Mouse (Mus musculus) stomach, postnatal 0 days (tissue): ENCODE measurements around the gene Wdr74. TPM values are rescaled to one million over a fixed set of nuclear protein-coding genes. Genes with fewer than 3 reads are reported as not detected.

ENCODE experiments used
- ATAC-seq: fragments of 200-750 bp; cut with Nextera tagmentation; 2 replicates; pipeline ENCODE4 v1.8.0; 2017; ENCODE audit not compliant: low FRiP score, low TSS enrichment
- DNase-seq: peaks from one replicate; pipeline ENCODE4 v3.0.0-alpha.2; 2016; ENCODE audit warnings: low spot score
- H3K27ac ChIP-seq: fragments of 300-500 bp; sonication (generic); replicated peaks from 2 replicates; pipeline ENCODE4 v1.5.1; 2014; ENCODE audit warnings: mild to moderate bottlenecking, control low read depth
- H3K27me3 ChIP-seq: fragments of 300-500 bp; sonication (generic); 2 replicates; pipeline ENCODE4 v1.6.1; 2014; ENCODE audit warnings: low read length; ENCODE audit not compliant: control insufficient read depth, insufficient read depth
- H3K36me3 ChIP-seq: fragments of 300-500 bp; sonication (generic); 2 replicates; pipeline ENCODE4 v1.6.1; 2014; ENCODE audit warnings: low read length, mixed read lengths; ENCODE audit not compliant: control insufficient read depth, insufficient read depth
- H3K4me1 ChIP-seq: fragments of 300-500 bp; sonication (generic); replicated peaks from 2 replicates; pipeline ENCODE4 v1.6.1; 2014; ENCODE audit warnings: antibody characterized with exemption; ENCODE audit not compliant: control insufficient read depth, insufficient read depth
- H3K4me2 ChIP-seq: fragments of 300-500 bp; sonication (generic); replicated peaks from 2 replicates; pipeline ENCODE4 v1.6.1; 2014; ENCODE audit warnings: low read depth, mild to moderate bottlenecking, control low read depth, moderate library complexity
- H3K4me3 ChIP-seq: fragments of 300-500 bp; sonication (generic); 2 replicates; pipeline ENCODE4 v1.5.1; 2014; ENCODE audit warnings: low read depth, low read length, control low read depth
- H3K9ac ChIP-seq: fragments of 300-500 bp; sonication (generic); 2 replicates; pipeline ENCODE4 v1.6.1; 2014; ENCODE audit warnings: mild to moderate bottlenecking, low read length, control low read depth, mixed read lengths
- H3K9me3 ChIP-seq: fragments of 300-500 bp; sonication (generic); 2 replicates; pipeline ENCODE4 v1.6.1; 2016; ENCODE audit warnings: low read length; ENCODE audit not compliant: control insufficient read depth
- CTCF ChIP-seq: IDR thresholded peaks from 2 replicates; pipeline ENCODE4 v1.5.1; 2016; ENCODE audit warnings: antibody characterized with exemption, low read depth, mild to moderate bottlenecking, moderate library complexity
- EP300 ChIP-seq: optimal IDR thresholded peaks from 2 replicates; pipeline ENCODE3; 2016; ENCODE audit warnings: antibody characterized with exemption
- WGBS: fragments of 180-500 bp; shearing (Covaris S2); extraction: QIAGEN DNeasy Blood & Tissue Kit; methylation state at CpG from one replicate; pipeline ENCODE4 v1.1.7; 2014; 5-methylcytosine and 5-hydroxymethylcytosine counted together
- polyA plus RNA-seq: library from polyadenylated mRNA; unstranded; fragments of >200 nt; fragmentation: Nextera tagmentation; extraction: Ambion mirVana; gene quantifications from 2 replicates; pipeline ENCODE4 v1.2.1, GENCODE M21; 2015

The Wdr74 gene
- polyA plus RNA-seq, 1 experiment from 2014 or later, result 55.7 TPM

DNA sequence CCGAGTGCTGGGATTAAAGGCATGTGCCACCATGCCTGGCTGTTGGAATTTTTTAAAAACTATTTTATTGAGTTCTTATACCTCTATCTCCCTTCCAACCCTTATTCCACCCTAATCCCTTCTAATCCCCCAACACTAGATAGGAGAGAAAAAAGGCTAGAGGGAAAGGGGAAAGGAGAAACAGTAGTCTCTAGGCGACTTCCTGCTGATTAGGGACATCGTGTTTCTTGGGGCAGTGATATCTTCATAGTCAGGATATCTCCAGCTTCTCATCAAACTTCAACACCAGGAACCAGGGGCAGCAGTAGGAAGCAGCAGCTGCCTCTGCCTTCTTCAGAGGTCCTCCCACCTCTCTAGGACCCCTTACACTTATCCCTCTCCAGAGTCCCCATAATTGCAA, 1.3 kb upstream of the Wdr74 start:
- TF ChIP-seq CTCF (no peak), EP300 (no peak)
- no peak for DNase-seq
- Histone ChIP-seq H3K4me3 (no peak overlapping the region), H3K9ac (no peak overlapping the region), H3K27me3 (no peaks in the 10 kb centered on the region), H3K27ac (no peak overlapping the region), H3K36me3 (peaks cover 3% of the 10 kb centered on the region; the same call in 1 of the 2 replicates), H3K9me3 (no peaks in the 10 kb centered on the region), H3K4me2 (no peak overlapping the region), H3K4me1 (no peaks in the 10 kb centered on the region)
- ATAC-seq, result no peak
- WGBS, result 68% methylated on average over 3 of the region's 3 CpGs

DNA sequence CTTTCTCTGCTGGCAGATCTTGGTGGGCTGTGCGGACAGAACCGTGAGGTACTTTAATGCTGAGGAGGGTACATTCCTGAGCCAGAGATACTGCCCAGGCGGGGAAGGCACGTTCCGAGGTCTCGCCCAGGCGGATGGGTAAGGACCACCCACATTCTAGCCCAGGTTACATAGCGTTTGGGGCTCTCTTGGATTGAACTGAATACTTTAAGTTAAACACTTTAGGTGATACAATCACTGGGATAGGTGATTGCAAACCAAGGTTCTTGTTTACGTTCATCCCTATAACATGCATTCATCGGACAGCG, 487 bp downstream of the Wdr74 start:
- Histone ChIP-seq H3K27me3 (no peaks in the 10 kb centered on the region), H3K9me3 (no peaks in the 10 kb centered on the region), H3K4me3 (peak overlapping the region; percentile 66), H3K27ac (no peak overlapping the region), H3K4me1 (0 out of 2 replicates have a peak, but pooled peaks cover 2% of the 10 kb centered on the region), H3K36me3 (peaks cover 3% of the 10 kb centered on the region; the same call in 1 of the 2 replicates), H3K4me2 (peak overlapping the region; percentile 74), H3K9ac (peak overlapping the region; percentile 73)
- 2% methylated on average over 11 of the region's 11 CpGs for WGBS
- DNase-seq (no peak), ATAC-seq (no peak)
- no peak for TF ChIP-seq EP300
- TF ChIP-seq CTCF, result no peak

DNA sequence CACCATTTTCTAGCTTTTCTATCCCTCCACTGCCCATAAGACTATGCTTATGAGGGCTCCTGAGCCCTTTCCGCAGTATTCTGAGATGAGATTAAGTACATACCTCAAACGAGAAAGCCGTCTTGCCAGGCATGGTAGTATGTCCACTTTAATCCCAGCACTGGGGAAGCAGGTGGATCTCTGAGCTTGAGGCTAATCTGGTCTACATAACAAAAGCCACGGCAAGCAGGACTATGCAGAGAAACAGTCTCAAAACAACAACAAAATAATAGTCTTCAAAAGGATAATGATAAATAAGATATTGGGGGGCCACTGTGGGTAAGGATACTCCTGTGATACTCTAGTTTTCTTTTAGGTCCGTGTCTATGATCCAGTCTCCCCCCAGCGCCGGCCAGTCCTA, 3.3 kb downstream of the Wdr74 start:
- peaks cover 2% of the 10 kb centered on the region; the same call in 1 of the 2 replicates for H3K4me1 ChIP-seq
- no peak overlapping the region for H3K27ac ChIP-seq
- H3K9me3 ChIP-seq, result no peaks in the 10 kb centered on the region
- TF ChIP-seq CTCF (no peak), EP300 (no peak)
- H3K4me3 ChIP-seq, result no peak overlapping the region
- no peak overlapping the region for H3K4me2 ChIP-seq
- ATAC-seq, result no peak
- no peaks in the 10 kb centered on the region for H3K27me3 ChIP-seq
- WGBS, result 87% methylated on average over 7 of the region's 7 CpGs
- H3K36me3 ChIP-seq, result peaks cover 8% of the 10 kb centered on the region; the same call in 1 of the 2 replicates
- no peak overlapping the region for H3K9ac ChIP-seq
- no peak for DNase-seq

DNA sequence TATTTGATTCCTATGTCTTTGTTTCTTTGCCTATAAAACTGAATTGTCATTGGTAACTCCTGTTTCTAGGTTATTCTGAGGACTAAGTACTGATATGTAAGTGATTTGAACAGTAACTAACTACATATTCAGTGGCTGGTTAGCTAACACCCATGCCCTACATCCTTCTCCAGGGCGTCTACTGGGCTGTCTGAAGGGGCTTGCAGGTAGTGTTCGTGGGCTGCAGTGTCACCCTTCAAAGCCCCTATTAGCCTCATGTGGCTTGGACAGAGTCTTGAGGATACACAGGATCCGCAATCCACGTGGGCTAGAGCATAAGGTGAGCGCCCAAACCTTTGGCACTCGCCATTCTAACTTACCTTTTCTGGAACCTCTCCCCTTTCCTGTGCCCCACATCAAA, 4.0 kb downstream of the Wdr74 start:
- ATAC-seq, result no peak

DNA sequence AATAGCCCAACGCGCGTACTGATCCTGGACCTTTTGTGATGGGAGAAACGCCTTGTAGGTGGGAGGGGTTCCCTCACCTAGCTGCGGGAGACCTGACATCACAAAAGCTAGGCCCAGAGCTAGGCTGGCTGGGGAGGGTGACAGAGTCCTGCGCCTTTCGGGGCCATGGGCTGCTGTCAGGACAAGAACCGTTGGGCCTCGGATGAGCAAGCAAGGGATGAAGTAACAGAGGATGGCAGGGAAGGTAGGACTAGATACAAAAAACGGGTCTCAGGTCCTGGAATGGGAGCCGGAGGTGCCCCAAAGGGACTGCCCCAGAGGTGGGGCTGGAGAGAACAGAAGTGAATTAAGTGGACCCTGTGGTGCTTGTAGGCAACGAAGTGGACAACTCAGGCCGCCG, 5.0 kb downstream of the Wdr74 start, which contains the start of gene 1700092M07Rik:
TSS of gene 1700092M07Rik (plus strand) at position 116 of the 400 bp plus-strand sequence.
- Histone ChIP-seq H3K36me3 (peaks cover 15% of the 10 kb centered on the region; the same call in 1 of the 2 replicates), H3K4me1 (peaks cover 2% of the 10 kb centered on the region; the same call in 1 of the 2 replicates), H3K27ac (peak within 1 kb of the TSS; percentile 97), H3K4me3 (peak within 1 kb of the TSS; percentile 94), H3K9ac (peak within 1 kb of the TSS; percentile 98), H3K27me3 (no peaks in the 10 kb centered on the region), H3K9me3 (no peaks in the 10 kb centered on the region), H3K4me2 (peak within 1 kb of the TSS; percentile 51)
- ATAC-seq, result no peak; the same call in 1 of the 2 replicates
- WGBS, result 54% methylated on average over 14 of the region's 14 CpGs
- DNase-seq, result no peak
- no peak for TF ChIP-seq EP300
- TF ChIP-seq CTCF, result no peak

More for the DNA sequence above, 4.0 kb downstream of the Wdr74 start:
- Histone ChIP-seq H3K9ac (no peak overlapping the region), H3K9me3 (no peaks in the 10 kb centered on the region), H3K4me3 (no peak overlapping the region), H3K4me2 (no peak overlapping the region), H3K4me1 (peaks cover 2% of the 10 kb centered on the region; the same call in 1 of the 2 replicates), H3K36me3 (peaks cover 8% of the 10 kb centered on the region; the same call in 1 of the 2 replicates), H3K27ac (no peak overlapping the region), H3K27me3 (no peaks in the 10 kb centered on the region)
- WGBS, result 91% methylated on average over 6 of the region's 6 CpGs
- DNase-seq, result no peak
- TF ChIP-seq EP300, result no peak
- TF ChIP-seq CTCF, result no peak

DNA sequence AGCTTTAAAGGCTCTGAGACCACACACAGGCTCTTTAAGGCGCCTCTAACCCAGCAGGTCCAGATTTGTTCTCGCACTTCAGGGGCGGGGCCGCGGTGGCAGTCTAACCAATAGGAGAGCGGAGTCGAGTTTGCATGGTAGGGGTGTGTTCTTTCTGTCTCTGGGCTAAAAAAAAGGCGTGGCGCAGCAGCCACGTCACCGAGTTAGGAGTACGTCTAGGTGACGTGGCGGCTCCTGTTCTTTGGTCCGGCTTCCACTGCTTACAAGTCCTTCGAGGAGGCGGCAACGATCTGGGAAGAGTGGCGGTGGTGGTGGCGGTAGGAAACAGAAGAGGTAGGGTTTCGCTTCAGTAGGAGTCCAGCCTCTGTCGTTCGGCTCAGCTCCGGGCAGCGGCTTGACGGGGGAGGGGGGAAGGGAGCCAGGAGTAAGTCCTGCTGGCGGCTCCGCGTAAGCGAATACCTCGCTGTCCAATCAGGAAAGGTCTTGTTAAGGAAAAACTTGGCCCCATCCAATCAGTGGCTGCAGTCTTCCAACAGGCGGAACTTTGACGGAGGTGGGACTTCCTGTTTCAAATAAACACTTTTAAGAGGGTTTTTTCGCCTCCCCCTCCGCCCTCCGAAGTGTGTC, 5.7 kb downstream of the Wdr74 start, which contains the start of gene Stx5a:
TSS of gene Stx5a (plus strand) at position 171 of the 627 bp plus-strand sequence.
- Histone ChIP-seq H3K9ac (peak within 1 kb of the TSS; percentile 98), H3K27ac (peak within 1 kb of the TSS; percentile 97), H3K4me3 (peak within 1 kb of the TSS; percentile 94), H3K4me1 (peaks cover 2% of the 10 kb centered on the region; the same call in 1 of the 2 replicates), H3K27me3 (no peaks in the 10 kb centered on the region), H3K9me3 (no peaks in the 10 kb centered on the region), H3K36me3 (peaks cover 20% of the 10 kb centered on the region), H3K4me2 (peak within 1 kb of the TSS; percentile 97)
- DNase-seq, result peak; percentile 96
- peak; percentile 97 for ATAC-seq
- under 1% methylated on average over 35 of the region's 36 CpGs for whole genome bisulfite sequencing
- TF ChIP-seq CTCF, result peak; percentile 28; the same call in 1 of the 2 replicates
- TF ChIP-seq EP300, result no peak
